Mouse (Mus musculus) kidney, postnatal 10 days (tissue): ENCODE measurements at regions not wholly inside any gene's neighbourhood (a gene's known extent, or its start where the extent isn't known, plus 50 kb on each side); places are given as distances from the start of the nearest gene placed in this dataset.

Experiments used
- DNase-seq: peaks from one replicate; pipeline ENCODE4 v3.0.0; 2021; ENCODE audit warnings: mixed read lengths

- no peak for DNase-seq
Measured at GRCm38 (mm10) chr10:17531021-17531420, 192.0 kb upstream of the Cited2 start.

- no peak for DNase-seq
Measured at GRCm38 (mm10) chr10:17538944-17539533, 184.0 kb upstream of the Cited2 start.

GRCm38 (mm10) chr10:17540404-17541375, 182.3 kb upstream of the Cited2 start:
- DNase-seq: no peak

- no peak for DNase-seq
Measured at GRCm38 (mm10) chr10:17542104-17542846, 180.7 kb upstream of the Cited2 start.

- DNase-seq: no peak
Measured at GRCm38 (mm10) chr10:17542847-17543421, 180.1 kb upstream of the Cited2 start.

DNA sequence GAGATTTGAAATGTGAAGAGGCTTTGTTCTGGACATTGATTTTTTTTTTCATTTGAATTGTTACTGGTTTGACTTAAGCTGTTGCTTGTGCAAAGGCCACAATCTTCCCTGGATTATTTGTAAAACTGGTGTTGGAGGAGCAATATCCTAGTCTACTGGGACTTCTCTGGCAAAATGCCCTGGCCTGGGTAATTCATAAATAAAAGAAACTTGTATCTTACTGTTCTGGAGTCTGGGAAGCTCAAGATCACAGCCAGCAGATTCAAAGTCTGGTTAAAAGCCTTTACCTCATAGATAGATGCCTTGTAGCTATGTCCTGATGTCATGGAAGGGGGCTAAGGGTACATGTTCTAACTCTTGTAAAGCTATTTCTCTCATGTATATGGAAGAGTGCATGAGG, 177.7 kb upstream of the Cited2 start:
- peak; percentile 27 for DNase-seq

DNA sequence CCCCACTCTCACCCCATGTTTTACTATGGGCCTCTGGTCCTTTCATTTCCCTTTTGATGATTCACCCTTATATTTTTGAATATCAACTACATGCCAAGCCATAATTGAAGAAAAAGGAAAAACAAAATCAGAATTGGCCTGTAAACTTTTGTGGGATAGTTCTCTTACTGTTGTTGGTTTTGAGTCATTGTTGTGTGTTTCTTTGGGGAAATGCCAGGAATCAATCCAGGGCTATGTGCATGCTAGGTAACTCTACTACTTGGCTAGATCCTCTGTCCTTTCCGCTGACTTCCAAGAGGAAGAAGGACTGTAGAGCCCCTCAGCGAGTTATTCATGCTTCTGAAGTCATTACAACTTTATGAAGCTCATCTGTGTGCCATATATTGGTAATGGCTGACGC, 175.0 kb upstream of the Cited2 start:
- no peak for DNase-seq

DNA sequence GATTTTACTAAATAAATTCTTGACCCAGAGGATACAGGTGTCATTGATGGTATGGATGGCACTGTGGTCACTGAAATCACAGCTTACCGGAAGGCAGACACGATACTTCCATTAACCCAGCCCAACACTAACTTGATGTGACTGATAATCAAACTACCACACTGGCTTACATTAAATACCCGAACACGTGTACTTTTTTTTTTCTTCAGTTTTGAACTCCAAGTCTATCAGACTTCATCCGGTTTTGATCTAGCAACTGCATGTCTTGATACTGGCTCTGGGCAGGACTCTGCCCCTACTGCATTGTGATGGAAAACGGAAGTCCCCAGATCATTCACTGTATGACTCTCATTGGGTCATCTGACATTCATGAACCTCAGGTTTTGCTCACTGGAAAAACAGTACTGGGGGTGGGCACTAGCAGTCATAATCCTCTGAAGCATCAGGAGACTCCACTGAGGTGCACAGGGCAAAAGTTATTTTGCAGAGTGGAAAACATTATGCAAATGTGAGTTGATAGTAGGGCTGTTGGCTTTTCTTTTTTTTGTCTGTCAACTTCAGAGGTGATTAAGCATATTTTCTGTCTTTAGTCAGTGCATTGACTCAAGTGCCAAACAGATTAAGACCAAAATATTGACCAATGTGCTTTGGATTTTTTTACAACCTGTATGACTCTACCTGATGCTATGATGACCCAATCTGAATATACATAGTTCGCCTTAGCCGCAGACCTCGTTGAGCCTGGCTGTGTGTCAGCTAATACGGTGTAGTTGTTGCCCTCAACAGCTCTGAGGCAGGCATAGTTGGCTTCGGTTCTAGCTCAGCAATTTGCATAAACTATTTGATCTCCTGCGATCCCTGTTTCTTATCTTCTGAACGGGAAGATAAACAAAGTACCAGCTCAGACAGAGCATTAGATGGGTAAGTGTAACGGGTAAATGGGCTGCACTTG, 174.1 kb upstream of the Cited2 start:
- DNase-seq: peak; percentile 22

DNA sequence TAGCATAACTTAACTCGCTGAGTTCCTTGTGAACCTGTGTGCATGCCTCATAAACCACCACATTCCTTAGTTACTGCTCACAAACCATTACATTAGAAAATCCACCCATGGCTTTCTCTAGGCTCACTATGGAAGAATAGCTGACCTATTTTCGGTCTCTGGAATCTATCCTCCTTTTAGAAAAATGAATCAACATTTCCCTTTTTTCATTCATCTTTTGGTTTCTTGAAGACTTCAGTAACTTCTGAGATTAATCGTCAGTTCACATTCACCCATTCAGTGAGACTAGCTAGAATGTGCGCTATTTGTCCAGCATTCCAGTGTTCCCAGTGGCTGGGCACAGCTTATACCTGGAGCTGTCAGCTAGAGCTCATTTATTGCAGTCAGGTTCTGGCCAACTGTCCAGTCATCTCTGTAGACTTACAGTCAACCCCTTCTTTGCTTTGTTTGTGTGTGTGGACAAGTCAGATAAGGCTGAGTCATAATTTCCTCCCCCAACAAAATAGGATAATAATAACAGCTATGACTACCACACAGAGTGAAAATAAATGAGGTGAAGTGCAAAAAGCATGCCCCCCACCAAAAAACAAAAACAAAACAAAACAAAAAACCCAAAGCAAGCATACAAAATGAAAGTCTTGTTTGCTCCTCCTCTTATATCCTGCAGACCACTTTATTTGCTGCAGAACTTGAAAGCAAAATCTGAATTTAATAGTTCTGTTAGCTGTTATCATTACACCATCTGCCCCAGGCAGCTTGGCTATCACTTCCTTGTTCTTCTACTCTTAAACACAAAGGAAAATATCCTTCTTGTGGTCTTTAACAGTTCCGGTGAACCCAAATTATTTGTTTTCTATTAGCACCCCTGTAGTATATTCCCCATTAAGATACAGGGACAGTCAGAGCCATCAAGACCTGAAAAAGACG, 173.0 kb upstream of the Cited2 start:
- DNase-seq: no peak

DNA sequence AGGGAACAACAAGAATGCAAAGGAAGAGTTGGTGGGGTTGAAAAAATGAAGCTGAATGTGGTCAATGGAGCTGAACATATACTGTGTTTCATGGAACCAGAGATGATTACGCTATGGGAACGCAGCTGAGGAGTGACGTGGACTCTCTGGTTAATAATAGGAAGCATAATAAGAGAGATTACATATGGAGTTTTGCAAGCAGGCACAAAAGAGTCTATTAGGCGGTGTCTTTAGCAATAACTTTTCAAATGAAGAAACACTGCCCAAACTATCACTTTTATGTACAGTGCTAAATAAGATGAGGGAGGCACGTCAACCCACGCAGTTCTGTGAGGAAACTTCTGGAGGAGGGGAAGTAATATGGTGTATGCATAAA, 172.4 kb upstream of the Cited2 start:
- DNase-seq: no peak

DNA sequence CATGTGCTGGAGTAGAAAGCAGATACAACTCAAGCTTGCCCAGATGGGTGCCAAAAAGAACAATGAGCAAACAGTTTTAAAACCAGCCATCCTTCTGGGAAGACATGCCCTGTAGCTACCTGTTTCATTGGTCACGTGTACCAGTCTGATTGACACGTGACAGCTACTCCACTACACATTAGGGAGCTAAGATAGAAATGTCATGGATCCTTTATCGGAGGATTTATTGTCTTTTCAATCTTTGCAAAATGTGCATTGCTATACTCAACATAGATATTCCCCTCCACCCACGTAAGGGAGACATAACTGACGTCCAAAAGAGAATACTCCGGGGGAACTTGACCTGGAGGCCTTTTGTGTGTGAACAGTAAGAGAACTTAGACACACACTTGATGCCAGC, 171.1 kb upstream of the Cited2 start:
- no peak for DNase-seq

GRCm38 (mm10) chr10:17552277-17552676, 170.7 kb upstream of the Cited2 start:
- DNase-seq: no peak

- no peak for DNase-seq
Measured at GRCm38 (mm10) chr10:17556391-17556790, 166.6 kb upstream of the Cited2 start.

GRCm38 (mm10) chr10:17559370-17559955, 163.6 kb upstream of the Cited2 start:
- peak; percentile 46 for DNase-seq

- DNase-seq: no peak
Measured at GRCm38 (mm10) chr10:17559980-17560379, 163.0 kb upstream of the Cited2 start.

DNA sequence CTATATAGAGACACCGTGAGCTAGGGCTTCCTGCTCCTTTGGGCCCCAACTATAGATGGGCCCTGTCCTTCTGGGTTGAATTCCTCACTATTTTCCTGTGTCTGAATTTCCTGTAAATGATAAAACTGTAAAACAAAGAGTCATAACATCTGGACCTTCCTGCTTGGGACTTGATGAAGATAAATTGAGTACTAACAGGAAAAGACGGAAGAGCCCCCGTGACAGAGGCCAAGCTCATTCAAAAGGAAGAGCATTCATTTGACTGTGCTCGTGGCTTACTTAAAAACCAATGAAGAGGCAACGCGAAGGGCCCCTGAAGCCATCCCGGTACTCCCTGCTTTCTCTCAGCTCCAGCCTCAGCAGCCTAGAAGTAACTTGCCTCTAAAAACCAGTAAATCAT, 161.6 kb upstream of the Cited2 start:
- no peak for DNase-seq

DNA sequence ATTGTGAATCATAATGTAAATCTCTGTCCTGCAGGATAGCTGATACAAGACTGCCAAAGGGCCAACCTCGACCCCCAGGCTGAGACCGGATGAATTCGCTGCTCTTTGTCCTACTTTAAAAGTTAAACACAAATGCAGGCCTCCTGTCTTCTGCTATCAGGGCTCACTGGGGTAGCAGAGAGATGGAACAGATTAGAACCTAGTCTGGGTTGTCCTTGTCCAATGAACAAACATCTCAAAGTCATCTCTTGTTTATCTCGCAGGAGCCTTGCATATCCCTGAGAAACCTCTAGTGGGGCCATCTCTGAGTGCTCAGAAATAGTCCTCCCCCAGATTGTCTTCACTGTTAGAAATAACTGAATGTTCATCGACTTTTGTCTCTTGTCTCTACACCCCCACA, 161.0 kb upstream of the Cited2 start:
- DNase-seq: no peak

DNA sequence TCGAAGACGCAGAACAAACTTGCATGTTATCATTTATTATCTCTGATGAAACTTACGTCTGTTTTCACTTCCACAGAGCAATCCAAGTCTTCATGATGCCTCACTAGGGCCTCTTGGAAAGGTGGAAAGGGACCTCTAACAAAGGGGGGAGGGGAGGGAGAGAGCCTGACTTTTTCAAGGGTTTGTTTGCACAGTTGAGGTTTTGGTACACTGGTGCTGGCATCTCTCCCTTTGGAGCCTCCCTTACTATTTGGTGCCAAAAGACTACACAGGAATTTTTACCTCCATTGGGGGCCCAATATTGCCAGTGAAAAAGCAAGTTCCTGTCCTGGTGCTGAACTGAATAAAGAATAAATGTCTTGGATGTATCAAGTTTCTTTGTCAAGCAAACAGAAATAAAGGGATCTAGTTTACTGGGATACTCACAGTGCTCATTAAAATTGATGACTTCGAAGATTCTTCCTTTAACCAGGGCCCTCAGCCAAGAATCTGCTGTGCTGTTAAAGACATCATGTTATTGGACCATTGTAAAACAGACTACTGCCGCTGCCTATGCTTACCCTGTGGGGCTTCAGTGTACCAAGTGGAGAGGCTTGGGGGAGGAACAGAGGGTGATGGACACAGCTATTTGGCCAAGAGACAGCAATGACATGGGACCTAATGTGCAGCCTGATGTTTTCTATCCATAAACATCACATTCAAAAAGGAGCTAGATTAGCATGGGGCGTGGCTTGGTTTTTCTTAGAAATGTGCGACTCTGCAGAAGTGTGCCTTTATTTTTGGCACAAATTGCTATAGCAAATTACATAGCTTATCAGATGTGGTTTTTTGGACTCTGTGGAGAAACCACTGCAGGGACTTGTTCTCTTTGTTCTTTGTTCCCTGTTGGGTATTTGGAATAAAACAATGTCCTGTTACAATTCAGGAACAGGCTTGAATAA, 160.3 kb upstream of the Cited2 start:
- DNase-seq: peak; percentile 29

GRCm38 (mm10) chr10:17563351-17563749, 159.7 kb upstream of the Cited2 start:
- DNase-seq: no peak
